Mouse (Mus musculus): ENCODE measurements around the gene Dnajb14. TPM values are rescaled to one million over a fixed set of nuclear protein-coding genes. Genes with fewer than 3 reads are reported as not detected.
"Not testable (repeated sequence)": the region's sequence is repeated elsewhere in the genome, so short reads cannot be mapped to it uniquely, and the experiment has no call there.

The Dnajb14 gene
- polyA plus RNA-seq, 1 experiment from 2014 or later = 10.5 TPM

DNA sequence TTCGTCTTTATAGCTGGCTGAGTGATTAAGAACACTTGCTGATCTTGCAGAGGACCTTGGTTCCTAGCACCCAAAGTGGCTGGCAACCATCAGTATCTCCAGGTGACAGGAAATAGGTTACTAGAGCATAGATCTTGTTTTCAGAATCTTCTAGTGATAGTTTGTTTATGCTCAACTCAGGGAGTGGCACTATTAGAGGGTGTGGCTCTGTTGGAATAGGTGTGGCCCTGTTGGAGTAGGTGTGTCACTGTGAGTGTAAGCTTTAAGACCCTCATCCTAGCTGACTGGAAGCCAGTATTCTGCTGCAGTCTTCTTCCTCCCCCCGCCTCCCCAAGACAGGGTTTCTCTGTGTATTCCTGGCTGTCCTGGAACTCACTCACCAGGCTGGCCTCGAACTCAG is 23.2 kb upstream of the Dnajb14 start:
- Histone ChIP-seq H3K9me3 (replicated peaks) (no peaks in the 10 kb centered on the region), H3K4me3 (no peak overlapping the region), H3K4me2 (no peak overlapping the region), H3K27ac (no peak overlapping the region), H3K36me3 (no peaks in the 10 kb centered on the region), H3K27me3 (no peaks in the 10 kb centered on the region), H3K4me1 (replicated peaks) (0 out of 2 replicates have a peak, but pooled peaks cover 3% of the 10 kb centered on the region), H3K9ac (no peak overlapping the region)
- ATAC-seq (replicated peaks; ENCODE audit: insufficient number of reproducible peaks, insufficient read depth, low FRiP score, low read depth) = no peak
- 89% methylated on average over 3 of the region's 3 CpGs for WGBS

DNA sequence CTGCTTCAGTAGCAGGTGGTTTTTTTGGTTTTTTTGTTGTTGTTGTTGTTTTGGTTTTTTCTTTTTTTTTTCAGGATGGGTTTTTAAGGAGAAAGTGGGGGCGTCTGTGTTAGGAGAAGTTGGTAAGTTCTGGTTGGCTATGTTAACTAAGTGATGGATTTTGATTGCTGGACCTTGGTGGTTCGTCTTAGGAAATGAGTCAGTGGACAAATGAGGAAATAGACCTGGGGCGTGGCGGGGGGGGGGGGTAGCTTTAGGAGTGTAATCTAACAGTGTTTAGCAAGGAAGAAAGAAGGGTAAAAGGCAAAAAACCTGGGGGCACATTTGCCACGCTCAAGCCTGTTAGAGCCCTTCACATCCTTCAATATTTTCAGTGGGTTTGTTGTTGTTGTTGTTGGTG is 20.9 kb upstream of the Dnajb14 start:
- no peak overlapping the region for H3K27ac ChIP-seq
- ATAC-seq (replicated peaks; ENCODE audit: insufficient number of reproducible peaks, insufficient read depth, low FRiP score, low read depth) = no peak
- 63% methylated on average over 5 of the region's 5 CpGs for WGBS
- no peaks in the 10 kb centered on the region for H3K36me3 ChIP-seq
- no peaks in the 10 kb centered on the region for H3K9me3 ChIP-seq (replicated peaks)
- H3K4me1 ChIP-seq (replicated peaks) = 0 out of 2 replicates have a peak, but pooled peaks cover 3% of the 10 kb centered on the region
- H3K4me2 ChIP-seq = no peak overlapping the region
- no peak overlapping the region for H3K9ac ChIP-seq
- H3K4me3 ChIP-seq = no peak overlapping the region
- no peaks in the 10 kb centered on the region for H3K27me3 ChIP-seq

GRCm38 (mm10) chr3:137848354-137848753 is 19.1 kb upstream of the Dnajb14 start:
- H3K9me3 ChIP-seq (replicated peaks) = no peaks in the 10 kb centered on the region
- ATAC-seq (replicated peaks; ENCODE audit: insufficient number of reproducible peaks, insufficient read depth, low FRiP score, low read depth) = no peak
- 0 out of 2 replicates have a peak, but pooled peaks cover 5% of the 10 kb centered on the region for H3K4me1 ChIP-seq (replicated peaks)
- WGBS = 79% methylated on average over 9 of the region's 9 CpGs
- H3K27me3 ChIP-seq = no peaks in the 10 kb centered on the region
- no peak overlapping the region for H3K27ac ChIP-seq
- no peak overlapping the region for H3K9ac ChIP-seq
- H3K4me3 ChIP-seq = no peak overlapping the region
- H3K4me2 ChIP-seq = no peak overlapping the region
- no peaks in the 10 kb centered on the region for H3K36me3 ChIP-seq

- Histone ChIP-seq H3K9ac (no peak overlapping the region), H3K4me2 (no peak overlapping the region), H3K4me3 (no peak overlapping the region), H3K9me3 (replicated peaks) (no peaks in the 10 kb centered on the region), H3K27ac (no peak overlapping the region), H3K4me1 (replicated peaks) (peaks cover 5% of the 10 kb centered on the region; the same call in 1 of the 2 replicates), H3K36me3 (no peaks in the 10 kb centered on the region), H3K27me3 (no peaks in the 10 kb centered on the region)
- ATAC-seq (replicated peaks; ENCODE audit: insufficient number of reproducible peaks, insufficient read depth, low FRiP score, low read depth) = no peak
- 85% methylated on average over 5 of the region's 5 CpGs for WGBS
These were observed 17.8 kb upstream of the Dnajb14 start for GRCm38 (mm10) chr3:137849697-137850096.

GRCm38 (mm10) chr3:137851196-137851595 is 16.3 kb upstream of the Dnajb14 start:
- ATAC-seq (replicated peaks; ENCODE audit: insufficient number of reproducible peaks, insufficient read depth, low FRiP score, low read depth) = no peak
- Histone ChIP-seq H3K4me1 (replicated peaks) (peaks cover 5% of the 10 kb centered on the region; the same call in 1 of the 2 replicates), H3K27me3 (no peaks in the 10 kb centered on the region), H3K9ac (no peak overlapping the region), H3K27ac (no peak overlapping the region), H3K9me3 (replicated peaks) (no peaks in the 10 kb centered on the region), H3K4me2 (no peak overlapping the region), H3K36me3 (no peaks in the 10 kb centered on the region), H3K4me3 (no peak overlapping the region)
- WGBS = 85% methylated on average over 2 of the region's 2 CpGs

DNA sequence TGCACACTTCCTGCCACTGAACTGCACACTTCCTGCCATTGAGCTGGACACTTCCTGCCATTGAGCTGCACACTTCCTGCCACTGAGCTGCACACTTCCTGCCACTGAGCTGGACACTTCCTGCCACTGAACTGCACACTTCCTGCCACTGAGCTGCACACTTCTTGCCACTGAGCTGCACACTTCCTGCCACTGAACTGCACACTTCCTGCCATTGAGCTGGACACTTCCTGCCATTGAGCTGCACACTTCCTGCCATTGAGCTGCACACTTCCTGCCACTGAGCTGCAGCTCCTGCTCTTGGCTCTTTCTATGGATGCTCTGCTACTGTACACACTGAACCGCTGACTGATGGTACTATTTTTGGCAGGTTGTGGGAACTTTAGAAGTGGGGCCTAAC is 14.5 kb upstream of the Dnajb14 start:
- not testable (repeated sequence) for H3K9me3 ChIP-seq (replicated peaks); ATAC-seq (replicated peaks; ENCODE audit: insufficient number of reproducible peaks, insufficient read depth, low FRiP score, low read depth); H3K4me2 ChIP-seq; H3K36me3 ChIP-seq; H3K27ac ChIP-seq; H3K4me3 ChIP-seq; H3K9ac ChIP-seq; H3K4me1 ChIP-seq (replicated peaks); H3K27me3 ChIP-seq
- 54% methylated on average over 1 of the region's 1 CpGs for WGBS

DNA sequence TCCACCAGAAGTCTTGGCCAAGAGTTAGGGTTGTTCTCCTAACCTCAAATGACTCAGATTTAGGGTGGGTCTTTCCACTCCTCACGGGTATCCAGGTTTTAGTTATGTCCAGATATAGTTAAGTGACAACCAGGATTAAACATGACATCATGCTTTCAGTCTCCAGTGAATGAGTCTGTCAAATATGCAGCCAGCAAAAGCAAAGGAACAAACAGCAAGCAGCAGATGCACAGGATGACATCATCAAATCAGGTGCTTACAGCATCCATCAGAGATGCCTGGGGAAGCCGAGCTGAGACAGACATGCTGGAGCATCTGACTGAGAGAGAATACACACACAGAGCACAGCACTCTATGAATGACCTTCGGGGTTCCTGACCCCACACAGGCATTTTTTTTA is 12.1 kb upstream of the Dnajb14 start:
- H3K27ac ChIP-seq = no peak overlapping the region
- H3K9ac ChIP-seq = no peak overlapping the region
- H3K9me3 ChIP-seq (replicated peaks) = no peaks in the 10 kb centered on the region
- H3K27me3 ChIP-seq = no peaks in the 10 kb centered on the region
- no peaks in the 10 kb centered on the region for H3K36me3 ChIP-seq
- no peak overlapping the region for H3K4me3 ChIP-seq
- 44% methylated on average over 3 of the region's 3 CpGs for WGBS
- no peak for ATAC-seq (replicated peaks; ENCODE audit: insufficient number of reproducible peaks, insufficient read depth, low FRiP score, low read depth)
- no peak overlapping the region for H3K4me2 ChIP-seq
- peaks cover 3% of the 10 kb centered on the region for H3K4me1 ChIP-seq (replicated peaks)

GRCm38 (mm10) chr3:137856061-137856460 is 11.4 kb upstream of the Dnajb14 start:
- 57% methylated on average over 7 of the region's 7 CpGs for WGBS
- Histone ChIP-seq H3K36me3 (no peaks in the 10 kb centered on the region), H3K4me2 (no peak overlapping the region), H3K27ac (no peak overlapping the region), H3K4me1 (replicated peaks) (peaks cover 10% of the 10 kb centered on the region), H3K9me3 (replicated peaks) (no peaks in the 10 kb centered on the region), H3K4me3 (no peak overlapping the region), H3K27me3 (no peaks in the 10 kb centered on the region), H3K9ac (no peak overlapping the region)
- ATAC-seq (replicated peaks; ENCODE audit: insufficient number of reproducible peaks, insufficient read depth, low FRiP score, low read depth) = no peak

GRCm38 (mm10) chr3:137860394-137861170 is 6.9 kb upstream of the Dnajb14 start:
- Histone ChIP-seq H3K27ac (peak overlapping the region; percentile 14; the same call in 1 of the 2 replicates), H3K9ac (no peak overlapping the region), H3K4me1 (replicated peaks) (peaks cover 17% of the 10 kb centered on the region), H3K36me3 (no peaks in the 10 kb centered on the region), H3K27me3 (no peaks in the 10 kb centered on the region), H3K9me3 (replicated peaks) (no peaks in the 10 kb centered on the region), H3K4me2 (no peak overlapping the region), H3K4me3 (no peak overlapping the region)
- 51% methylated on average over 8 of the region's 8 CpGs for WGBS
- ATAC-seq (replicated peaks; ENCODE audit: insufficient number of reproducible peaks, insufficient read depth, low FRiP score, low read depth) = no peak

DNA sequence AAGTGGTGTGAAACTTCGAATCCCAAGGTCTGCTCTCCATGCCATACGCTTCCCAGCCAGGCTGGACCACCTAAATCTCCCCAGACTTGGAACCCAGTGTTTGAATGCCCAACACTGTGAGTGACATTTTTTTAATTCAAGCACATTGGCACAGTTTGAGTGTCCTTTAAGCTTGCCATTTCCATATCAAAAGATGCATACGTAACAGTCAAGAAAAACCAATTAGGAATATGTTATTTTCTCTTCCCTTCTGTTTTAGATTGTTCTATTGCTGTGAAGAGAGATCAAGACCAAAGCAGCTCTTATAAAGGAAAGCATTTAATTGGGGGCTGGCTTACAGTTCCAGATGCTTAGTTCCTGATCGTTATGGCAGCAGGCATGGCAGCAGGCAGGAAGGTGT is 6.0 kb upstream of the Dnajb14 start:
- Histone ChIP-seq H3K4me2 (no peak overlapping the region), H3K4me1 (replicated peaks) (peaks cover 21% of the 10 kb centered on the region), H3K27me3 (no peaks in the 10 kb centered on the region), H3K27ac (peak overlapping the region; percentile 14; the same call in 1 of the 2 replicates), H3K36me3 (peaks cover 4% of the 10 kb centered on the region; the same call in 1 of the 2 replicates), H3K4me3 (no peak overlapping the region), H3K9ac (no peak overlapping the region), H3K9me3 (replicated peaks) (no peaks in the 10 kb centered on the region)
- WGBS = 94% methylated on average over 4 of the region's 4 CpGs
- ATAC-seq (replicated peaks; ENCODE audit: insufficient number of reproducible peaks, insufficient read depth, low FRiP score, low read depth) = no peak

GRCm38 (mm10) chr3:137862600-137862999 is 4.9 kb upstream of the Dnajb14 start:
- Histone ChIP-seq H3K4me2 (no peak overlapping the region), H3K27me3 (no peaks in the 10 kb centered on the region), H3K4me3 (no peak overlapping the region), H3K9me3 (replicated peaks) (no peaks in the 10 kb centered on the region), H3K36me3 (peaks cover 4% of the 10 kb centered on the region; the same call in 1 of the 2 replicates), H3K4me1 (replicated peaks) (peaks cover 28% of the 10 kb centered on the region), H3K27ac (no peak overlapping the region), H3K9ac (no peak overlapping the region)
- WGBS = 85% methylated on average over 3 of the region's 3 CpGs
- no peak for ATAC-seq (replicated peaks; ENCODE audit: insufficient number of reproducible peaks, insufficient read depth, low FRiP score, low read depth)

All from heart, embryonic 15.5 days (tissue).